Mouse (Mus musculus) forelimb bud, embryonic 11.5 days (tissue): ENCODE results near the gene Olfr1102.

Source experiments
- DNase-seq: peaks from one replicate; pipeline ENCODE4 v3.0.0-alpha.2; 2012; ENCODE audit warnings: low read depth, low spot score

The Olfr1102 gene

GRCm38 (mm10) chr2:86998098-86998497 is at the start of gene Olfr1102:
Gene Olfr1102, plus strand, starts transcription at chr2:86998398.
- no peak for DNase-seq

- no peak for DNase-seq
Observed at GRCm38 (mm10) chr2:86960593-86960992, 37.6 kb upstream of the Olfr1102 start, which contains the start of gene Olfr1099. Gene Olfr1099, minus strand, starts transcription at chr2:86960693.

- no peak for DNase-seq
Observed at GRCm38 (mm10) chr2:86979854-86980253, 18.3 kb upstream of the Olfr1102 start, which contains the start of gene Olfr1100. Gene Olfr1100, minus strand, starts transcription at chr2:86979954.

GRCm38 (mm10) chr2:86991121-86991520 is 7.1 kb upstream of the Olfr1102 start, which contains the start of gene Olfr1101:
Gene Olfr1101, minus strand, starts transcription at chr2:86991221.
- DNase-seq: no peak

GRCm38 (mm10) chr2:87026980-87027379 is 28.8 kb downstream of the Olfr1102 start, which contains the start of gene Olfr1104:
Gene Olfr1104, minus strand, starts transcription at chr2:87027080.
- no peak for DNase-seq

- no peak for DNase-seq
Observed at GRCm38 (mm10) chr2:87036431-87036830, 38.2 kb downstream of the Olfr1102 start, which contains the start of gene Olfr1105. Gene Olfr1105, minus strand, starts transcription at chr2:87036531.

GRCm38 (mm10) chr2:87052173-87052572 is 54.0 kb downstream of the Olfr1102 start, which contains the start of gene Olfr1106:
Gene Olfr1106, minus strand, starts transcription at chr2:87052273.
- DNase-seq: no peak
